Mouse (Mus musculus) lung, embryonic 16.5 days (tissue): ENCODE data around the gene Magi3. TPM values are rescaled to one million over a fixed set of nuclear protein-coding genes. Genes with fewer than 3 reads are reported as not detected.

Experiments
- ATAC-seq: fragments of 200-750 bp; cut with Nextera tagmentation; 2 replicates; pipeline ENCODE4 v1.8.0; 2017; ENCODE audit warnings: low read depth, mild to moderate bottlenecking, moderate library complexity
- H3K27ac ChIP-seq: fragments of 300-500 bp; sonication (generic); 2 replicates; pipeline ENCODE4 v1.5.1; 2014; ENCODE audit warnings: mild to moderate bottlenecking, control low read depth, low read length
- H3K27me3 ChIP-seq: fragments of 300-500 bp; sonication (generic); 2 replicates; pipeline ENCODE4 v1.6.1; 2014; ENCODE audit warnings: low read depth, low read length, mixed read lengths; ENCODE audit not compliant: control insufficient read depth, insufficient read depth
- H3K36me3 ChIP-seq: fragments of 300-500 bp; sonication (generic); 2 replicates; pipeline ENCODE4 v1.6.1; 2014; ENCODE audit warnings: low read length; ENCODE audit not compliant: control insufficient read depth, insufficient read depth
- H3K4me1 ChIP-seq: fragments of 300-500 bp; sonication (generic); replicated peaks from 2 replicates; pipeline ENCODE4 v1.6.1; 2014; ENCODE audit warnings: low read length, mixed read lengths; ENCODE audit not compliant: control insufficient read depth, insufficient read depth
- H3K4me2 ChIP-seq: fragments of 300-500 bp; sonication (generic); 2 replicates; pipeline ENCODE4 v1.6.1; 2014; ENCODE audit warnings: low read depth, low read length, control low read depth
- H3K4me3 ChIP-seq: fragments of 300-500 bp; sonication (generic); 2 replicates; pipeline ENCODE4 v1.5.1; 2014; ENCODE audit warnings: mild to moderate bottlenecking, low read length, control low read depth
- H3K9ac ChIP-seq: fragments of 300-500 bp; sonication (generic); 2 replicates; pipeline ENCODE4 v1.6.1; 2014; ENCODE audit warnings: low read length, control low read depth
- H3K9me3 ChIP-seq: fragments of 300-500 bp; sonication (generic); 2 replicates; pipeline ENCODE4 v1.6.1; 2016; ENCODE audit warnings: low read length; ENCODE audit not compliant: control insufficient read depth
- WGBS: fragments of 180-500 bp; shearing (Covaris S2); extraction: QIAGEN DNeasy Blood & Tissue Kit; methylation state at CpG from one replicate; pipeline ENCODE4 v1.1.7; 2014; 5-methylcytosine and 5-hydroxymethylcytosine counted together
- polyA plus RNA-seq: library from polyadenylated mRNA; unstranded; fragments of >200 nt; fragmentation: Nextera tagmentation; extraction: Ambion mirVana; gene quantifications from 2 replicates; pipeline ENCODE4 v1.2.1, GENCODE M21; 2015

The Magi3 gene
- polyA plus RNA-seq, 1 experiment from 2014 or later = 9.8 TPM

DNA sequence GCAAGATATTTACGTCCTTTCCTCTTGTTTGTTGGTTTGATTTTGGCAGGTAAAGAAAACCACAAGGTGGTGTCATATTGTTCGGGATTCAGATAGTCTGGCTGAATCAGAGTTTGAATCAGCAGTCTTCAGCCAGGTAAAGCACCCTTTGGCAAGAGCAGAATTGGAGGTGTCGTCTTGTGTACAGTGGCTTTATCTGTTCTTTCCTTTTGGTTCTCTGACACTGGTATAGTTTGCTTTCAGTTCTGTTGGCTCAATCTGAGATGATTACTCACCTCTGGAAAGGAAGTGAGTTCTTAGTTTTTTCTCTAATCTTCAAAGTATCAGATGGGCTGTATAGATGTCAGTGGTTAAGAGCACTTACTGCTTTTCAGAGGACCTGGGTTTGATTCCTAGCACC, 228.9 kb downstream of the Magi3 start:
- Histone ChIP-seq H3K4me2 (no peak overlapping the region), H3K27me3 (no peaks in the 10 kb centered on the region), H3K9ac (no peak overlapping the region), H3K36me3 (peaks cover 14% of the 10 kb centered on the region), H3K9me3 (no peaks in the 10 kb centered on the region), H3K27ac (no peak overlapping the region), H3K4me3 (no peak overlapping the region), H3K4me1 (no peaks in the 10 kb centered on the region)
- ATAC-seq = no peak
- 96% methylated on average over 3 of the region's 3 CpGs for WGBS

GRCm38 (mm10) chr3:103989352-103989751, 230.8 kb downstream of the Magi3 start:
- Histone ChIP-seq H3K9ac (no peak overlapping the region), H3K9me3 (no peaks in the 10 kb centered on the region), H3K4me2 (no peak overlapping the region), H3K36me3 (peaks cover 17% of the 10 kb centered on the region), H3K27me3 (no peaks in the 10 kb centered on the region), H3K4me1 (no peaks in the 10 kb centered on the region), H3K27ac (no peak overlapping the region), H3K4me3 (no peak overlapping the region)
- ATAC-seq = no peak
- WGBS = 79% methylated on average over 4 of the region's 4 CpGs

- ATAC-seq = no peak
- no peaks in the 10 kb centered on the region for H3K27me3 ChIP-seq
- WGBS = 41% methylated on average over 5 of the region's 5 CpGs
- no peak overlapping the region for H3K9ac ChIP-seq
- H3K9me3 ChIP-seq = no peaks in the 10 kb centered on the region
- H3K27ac ChIP-seq = no peak overlapping the region
- H3K4me1 ChIP-seq = no peaks in the 10 kb centered on the region
- H3K4me2 ChIP-seq = no peak overlapping the region
- H3K4me3 ChIP-seq = no peak overlapping the region
- peaks cover 18% of the 10 kb centered on the region for H3K36me3 ChIP-seq
These were observed 232.2 kb downstream of the Magi3 start for GRCm38 (mm10) chr3:103987831-103988432.

- H3K27ac ChIP-seq = no peak overlapping the region
- no peaks in the 10 kb centered on the region for H3K9me3 ChIP-seq
- no peak overlapping the region for H3K4me3 ChIP-seq
- no peaks in the 10 kb centered on the region for H3K4me1 ChIP-seq
- ATAC-seq = no peak
- WGBS = 98% methylated on average over 2 of the region's 2 CpGs
- H3K4me2 ChIP-seq = no peak overlapping the region
- H3K27me3 ChIP-seq = no peaks in the 10 kb centered on the region
- no peak overlapping the region for H3K9ac ChIP-seq
- peaks cover 11% of the 10 kb centered on the region for H3K36me3 ChIP-seq
These were observed 235.0 kb downstream of the Magi3 start for GRCm38 (mm10) chr3:103985194-103985593.

DNA sequence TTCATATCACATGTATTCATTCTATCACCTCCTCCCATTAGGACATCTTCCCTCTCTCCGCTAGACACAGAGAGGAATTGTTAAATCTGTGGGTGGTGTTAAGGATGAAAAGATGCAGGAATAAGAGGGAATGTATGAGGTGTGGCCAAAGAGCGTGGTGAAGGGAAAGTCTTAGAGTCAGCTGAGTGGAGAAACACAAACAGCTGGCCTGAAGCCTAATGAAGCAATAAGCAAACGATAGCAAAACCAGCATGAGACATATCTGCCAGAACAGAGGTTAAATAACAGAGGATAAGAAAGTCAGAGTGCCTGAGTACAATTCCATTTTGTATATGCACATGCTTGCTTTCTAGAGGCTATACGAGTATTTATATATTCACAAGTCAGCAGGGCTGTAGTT, 235.6 kb downstream of the Magi3 start:
- 76% methylated on average over 4 of the region's 4 CpGs for WGBS
- ATAC-seq = no peak
- H3K27me3 ChIP-seq = no peaks in the 10 kb centered on the region

DNA sequence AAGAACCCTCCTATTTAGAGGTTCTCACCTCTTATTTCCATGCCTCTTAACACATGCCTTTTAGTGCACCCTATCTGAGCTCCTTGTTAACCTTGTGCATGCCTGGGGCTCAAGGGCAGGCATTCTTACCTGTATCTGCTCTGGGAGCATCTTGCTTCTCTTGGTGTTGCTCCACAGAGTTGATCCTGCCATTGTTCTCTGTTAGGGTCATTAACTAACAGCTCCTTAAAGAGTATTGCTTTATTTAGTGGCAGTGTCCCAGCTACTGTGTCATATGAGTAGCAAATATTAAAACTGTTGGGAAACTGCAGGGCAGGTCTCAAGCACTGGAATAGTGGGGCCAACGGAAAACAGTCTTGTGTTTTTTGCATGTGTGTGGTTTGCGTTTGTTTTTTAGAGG, 249.0 kb downstream of the Magi3 start:
- Histone ChIP-seq H3K4me1 (peaks cover 10% of the 10 kb centered on the region), H3K9me3 (no peaks in the 10 kb centered on the region), H3K4me3 (no peak overlapping the region), H3K4me2 (no peak overlapping the region), H3K9ac (no peak overlapping the region), H3K27ac (no peak overlapping the region), H3K36me3 (peaks cover 3% of the 10 kb centered on the region), H3K27me3 (no peaks in the 10 kb centered on the region)
- 94% methylated on average over 2 of the region's 2 CpGs for WGBS
- no peak for ATAC-seq

More for the DNA sequence above, 235.6 kb downstream of the Magi3 start:
- Histone ChIP-seq H3K36me3 (peaks cover 11% of the 10 kb centered on the region), H3K4me1 (no peaks in the 10 kb centered on the region), H3K27ac (no peak overlapping the region), H3K4me3 (no peak overlapping the region), H3K4me2 (no peak overlapping the region), H3K9me3 (no peaks in the 10 kb centered on the region), H3K9ac (no peak overlapping the region)

DNA sequence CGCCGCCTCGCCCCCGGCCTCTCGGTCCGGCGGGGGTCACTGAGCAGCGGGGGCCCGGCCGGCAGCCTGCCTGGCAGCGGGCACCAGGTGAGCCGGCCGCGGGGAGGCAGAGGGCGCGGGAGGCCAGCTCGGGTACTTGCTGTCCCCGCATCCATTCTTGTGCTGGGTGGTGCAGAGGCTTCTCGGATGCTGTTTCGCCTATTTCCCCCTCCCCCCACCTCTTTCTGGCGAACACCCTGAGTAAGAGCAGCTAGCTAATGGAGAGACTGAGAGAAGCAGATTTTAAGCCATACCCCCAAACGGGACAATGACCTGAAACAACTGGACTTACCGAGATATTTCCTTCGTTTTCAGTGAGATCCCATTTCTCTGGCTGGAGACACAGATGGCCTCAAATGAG, 251.5 kb downstream of the Magi3 start:
- H3K27ac ChIP-seq = peak overlapping the region; percentile 97
- peak overlapping the region; percentile 70 for H3K4me2 ChIP-seq
- peak overlapping the region; percentile 93 for H3K9ac ChIP-seq
- under 1% methylated on average over 13 of the region's 24 CpGs for WGBS
- H3K4me3 ChIP-seq = peak overlapping the region; percentile 99
- no peaks in the 10 kb centered on the region for H3K27me3 ChIP-seq
- H3K9me3 ChIP-seq = no peaks in the 10 kb centered on the region
- H3K4me1 ChIP-seq = peaks cover 10% of the 10 kb centered on the region
- ATAC-seq = no peak; the same call in 1 of the 2 replicates
- peaks cover 3% of the 10 kb centered on the region for H3K36me3 ChIP-seq

DNA sequence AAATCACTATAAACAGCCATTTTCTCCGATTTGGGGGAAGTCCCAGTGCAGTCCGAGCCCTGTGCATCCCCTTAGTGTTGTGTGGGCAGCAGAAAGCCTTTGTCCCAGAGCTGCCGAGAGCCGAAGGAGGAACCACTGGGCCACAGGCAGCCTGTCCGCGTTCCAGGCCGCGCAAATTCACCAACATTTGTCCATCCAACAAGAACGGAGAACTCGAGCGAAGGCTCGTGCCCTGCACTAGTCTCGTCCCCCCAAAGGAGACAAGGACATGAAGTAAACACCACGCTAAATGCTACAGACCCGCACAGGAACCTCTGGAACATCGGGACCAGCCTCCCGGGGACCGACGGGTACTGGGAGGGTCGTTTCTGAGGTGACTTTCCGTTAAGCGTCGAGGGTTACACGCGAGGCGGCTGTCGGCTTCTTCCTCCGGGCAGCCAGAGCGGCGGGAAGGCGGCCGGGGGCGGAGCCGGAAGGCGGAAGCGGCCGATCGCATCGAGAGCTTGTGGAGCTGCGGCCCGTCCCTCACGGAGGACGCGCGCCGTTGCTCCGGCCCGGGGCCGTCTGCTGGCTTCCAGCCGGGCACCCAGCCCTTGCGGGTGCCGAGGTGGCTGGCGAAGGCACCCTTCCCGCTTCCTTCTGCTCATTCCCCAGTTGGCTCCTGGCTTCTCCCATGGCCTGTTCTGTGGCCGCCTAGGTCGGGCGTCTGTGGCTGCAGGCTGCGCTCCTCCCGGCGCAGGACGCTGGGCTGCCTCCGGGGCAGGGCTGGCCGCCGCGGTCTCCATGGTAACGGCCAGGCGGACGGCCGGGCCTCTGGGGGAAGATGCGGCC, 252.1 kb downstream of the Magi3 start, which contains the start of gene Phtf1:
Phtf1 (plus strand) TSS at position 250 of the 831 bp plus-strand sequence.
- peak within 1 kb of the TSS; percentile 97 for H3K27ac ChIP-seq
- H3K36me3 ChIP-seq = peaks cover 3% of the 10 kb centered on the region
- peak within 1 kb of the TSS; percentile 99 for H3K4me3 ChIP-seq
- H3K4me2 ChIP-seq = peak within 1 kb of the TSS; percentile 70
- under 1% methylated on average over 59 of the region's 70 CpGs for WGBS
- no peaks in the 10 kb centered on the region for H3K9me3 ChIP-seq
- peaks cover 10% of the 10 kb centered on the region for H3K4me1 ChIP-seq
- H3K9ac ChIP-seq = peak within 1 kb of the TSS; percentile 93
- peak; percentile 98 for ATAC-seq
- no peaks in the 10 kb centered on the region for H3K27me3 ChIP-seq

GRCm38 (mm10) chr3:103967231-103967630, 252.9 kb downstream of the Magi3 start:
- H3K27ac ChIP-seq = peak overlapping the region; percentile 12; the same call in 1 of the 2 replicates
- peaks cover 5% of the 10 kb centered on the region for H3K36me3 ChIP-seq
- peak overlapping the region; percentile 93 for H3K9ac ChIP-seq
- peak overlapping the region; percentile 99 for H3K4me3 ChIP-seq
- 16% methylated on average over 2 of the region's 2 CpGs for WGBS
- peaks cover 10% of the 10 kb centered on the region for H3K4me1 ChIP-seq
- ATAC-seq = no peak
- peak overlapping the region; percentile 70 for H3K4me2 ChIP-seq
- H3K9me3 ChIP-seq = no peaks in the 10 kb centered on the region
- H3K27me3 ChIP-seq = no peaks in the 10 kb centered on the region
